ENCODE assay signal across 8 mouse cellular contexts in genomic region chr7:126975950-126976866, GRCm38 (mm10). TPM values are rescaled to one million over a fixed set of nuclear protein-coding genes. Genes with fewer than 3 reads are reported as not detected.
DNase-seq lines count a peak whose midpoint lies in the region; ATAC-seq and TF ChIP-seq lines count a peak whose summit lies in the region.

Gene Cdiptos (minus strand): TSS chr7:126976098.

- peak; percentile 70 for TF ChIP-seq CTCF in G1E (IDR thresholded peaks at IDR 0.05; ENCODE audit: low read depth, low read length)
- peak; percentile 99 for TF ChIP-seq CTCF in forebrain, postnatal 0 days (IDR thresholded peaks at IDR 0.05; ENCODE audit: low read depth)

- DNase-seq in G1E (ENCODE audit: low spot score) = peak; percentile 88
- DNase-seq in cerebellum, adult 18-20 months = peak; percentile 96 to 98
- DNase-seq in forebrain, postnatal 0 days = peak; percentile 99
- peak; percentile 85 for DNase-seq in layer of hippocampus, adult 9-10 months (ENCODE audit: low spot score)
- peak; percentile 92 for DNase-seq in ovary, postnatal 10 days (ENCODE audit: low spot score)
- peak; percentile 90 to 98 for DNase-seq in thymus, postnatal 10 days (ENCODE audit: low spot score in 2 of 2)

- ATAC-seq in G1E (ENCODE audit: extremely low read depth, insufficient number of reproducible peaks, low FRiP score, poor library complexity, severe bottlenecking) = peak; percentile 95
- peak; percentile 98 for ATAC-seq in forebrain, postnatal 0 days
- ATAC-seq in hematopoietic stem cell, adult 5-6 weeks (replicated peaks in 1 of 2; ENCODE audit: insufficient read depth in 1 of 2, low FRiP score in 2 of 2, low TSS enrichment in 1 of 2, low read depth in 1 of 2, poor library complexity in 2 of 2, severe bottlenecking in 2 of 2) = peak; percentile 95 to 96
- ATAC-seq in lung, embryonic 16.5 days (ENCODE audit: low read depth) = peak; percentile 97

- H3K9ac ChIP-seq in forebrain, postnatal 0 days = peak within 1 kb of the TSS; percentile 99
- peak within 1 kb of the TSS; percentile 99 for H3K9ac ChIP-seq in lung, embryonic 16.5 days (ENCODE audit: low read length)

- no peaks in the 10 kb centered on the region for H3K9me3 ChIP-seq in G1E (replicated peaks)
- H3K9me3 ChIP-seq in forebrain, postnatal 0 days (ENCODE audit: low read length) = no peaks in the 10 kb centered on the region
- no peaks in the 10 kb centered on the region for H3K9me3 ChIP-seq in lung, embryonic 16.5 days (ENCODE audit: control insufficient read depth, low read length)

- peaks cover 42% of the 10 kb centered on the region for H3K4me1 ChIP-seq in G1E (ENCODE audit: insufficient read depth, low read depth, low read length)
- 0 out of 2 replicates have a peak, but pooled peaks cover 4% of the 10 kb centered on the region for H3K4me1 ChIP-seq in forebrain, postnatal 0 days (ENCODE audit: insufficient read depth)
- peaks cover 7% of the 10 kb centered on the region for H3K4me1 ChIP-seq in lung, embryonic 16.5 days (replicated peaks; ENCODE audit: control insufficient read depth, insufficient read depth, low read length)

- peaks cover 8% of the 10 kb centered on the region for H3K27me3 ChIP-seq in G1E (ENCODE audit: insufficient read depth, low read length)
- H3K27me3 ChIP-seq in forebrain, postnatal 0 days (ENCODE audit: insufficient read depth, low read length) = no peaks in the 10 kb centered on the region
- H3K27me3 ChIP-seq in lung, embryonic 16.5 days (ENCODE audit: control insufficient read depth, insufficient read depth, low read depth, low read length) = no peaks in the 10 kb centered on the region

- H3K4me2 ChIP-seq in forebrain, postnatal 0 days (ENCODE audit: low read depth) = peak within 1 kb of the TSS; percentile 90
- peak within 1 kb of the TSS; percentile 68 for H3K4me2 ChIP-seq in lung, embryonic 16.5 days (ENCODE audit: low read depth, low read length)

- peak within 1 kb of the TSS; percentile 92 for H3K4me3 ChIP-seq in G1E (ENCODE audit: low read depth, low read length)
- peak within 1 kb of the TSS; percentile 95 for H3K4me3 ChIP-seq in forebrain, postnatal 0 days (ENCODE audit: low read depth, low read length)
- H3K4me3 ChIP-seq in lung, embryonic 16.5 days (ENCODE audit: low read length) = peak within 1 kb of the TSS; percentile 99

- peak within 1 kb of the TSS; percentile 99 for H3K27ac ChIP-seq in forebrain, postnatal 0 days (ENCODE audit: low read depth, low read length)
- H3K27ac ChIP-seq in lung, embryonic 16.5 days (ENCODE audit: low read length) = peak within 1 kb of the TSS; percentile 98

- WGBS in forebrain, postnatal 0 days = 1% methylated on average over 55 of the region's 55 CpGs
- under 1% methylated on average over 55 of the region's 55 CpGs for WGBS in lung, embryonic 16.5 days

- peaks cover 37% of the 10 kb centered on the region for H3K36me3 ChIP-seq in G1E (replicated peaks)
- H3K36me3 ChIP-seq in forebrain, postnatal 0 days (ENCODE audit: insufficient read depth) = peaks cover 34% of the 10 kb centered on the region
- H3K36me3 ChIP-seq in lung, embryonic 16.5 days (ENCODE audit: control insufficient read depth, insufficient read depth, low read length) = peaks cover 9% of the 10 kb centered on the region

RNA-seq across cellular contexts. Expression of gene Cdiptos, which starts in this region (rescaled TPM):
- total RNA-seq in G1E (2014; fragmentation: Nextera tagmentation) (2.0 TPM in 1 of 2 replicates, not detected in the other), G1E (2017) (0.55 and 1.2 TPM in 2 replicates)
- polyA plus RNA-seq in G1E (2012) = 0.07 and 0.18 TPM in 2 replicates
- not detected in 2 replicates for total RNA-seq in forebrain, postnatal 0 days (2014; rRNA removed)
- polyA plus RNA-seq in forebrain, postnatal 0 days (2015; fragmentation: Nextera tagmentation; extraction: Ambion mirVana) = 0.53 and 0.62 TPM in 2 replicates
- total RNA-seq in hematopoietic stem cell, adult 5-6 weeks (2017) = 1.6 and 2.3 TPM in 2 replicates
- 0.89 and 2.1 TPM in 2 replicates for polyA plus RNA-seq in lung, embryonic 16.5 days (2015; fragmentation: Nextera tagmentation; extraction: Ambion mirVana)

Comparison
In these comparisons a context has a peak if more than half of its experiments do, and no peak if none do; other contexts are left out.
1. Peak in every context shown above with its lines: DNase-seq, ATAC-seq, H3K4me3 ChIP-seq and H3K27ac ChIP-seq.
2. Peak in DNase-seq, ATAC-seq, H3K4me3 ChIP-seq, H3K27ac ChIP-seq, H3K9ac ChIP-seq and H3K4me2 ChIP-seq in forebrain, postnatal 0 days; RNA of the gene not detected or under 1 TPM.